Mouse (Mus musculus): ENCODE data around the gene Atoh8. TPM values are rescaled to one million over a fixed set of nuclear protein-coding genes. Genes with fewer than 3 reads are reported as not detected.

Atoh8 gene
- total and polyA plus RNA-seq, 3 experiments, result 0.23 to 5.0 (median 1.6) TPM

DNA sequence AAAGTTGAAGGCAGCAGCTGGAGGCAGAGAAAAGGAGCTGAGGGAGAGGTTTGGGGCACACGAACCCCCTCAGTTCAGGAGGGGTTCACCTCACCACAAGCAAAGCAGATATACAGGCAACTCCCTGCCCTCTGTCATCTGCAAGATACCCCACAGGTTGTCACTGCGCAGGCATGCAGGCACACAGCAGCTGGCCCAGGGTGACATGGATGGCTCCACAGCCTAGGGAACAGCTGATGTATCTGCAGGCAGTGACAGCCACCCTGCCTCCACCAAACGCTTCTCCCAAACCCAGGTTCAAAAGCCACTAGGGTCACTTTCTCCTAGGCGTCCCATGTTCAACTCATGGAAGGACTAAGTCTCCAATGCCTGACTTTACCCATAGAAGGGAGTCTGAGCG, 2.5 kb downstream of the Atoh8 start:
- dilution Hi-C loops (cut with MboI; ENCODE audit: extremely low pct_ligation_motif_present, extremely low pct_unique_long_range_greater_than_20kb, low sequenced_read_pairs), result no loop called here
- peaks cover 82% of the 10 kb centered on the region for H3K27me3 ChIP-seq (replicated peaks)
- H3K79me2 ChIP-seq (replicated peaks; ENCODE audit: control insufficient read depth, extremely low read depth, insufficient read depth, poor library complexity, severe bottlenecking), result no peaks in the 10 kb centered on the region
- DNase-seq (ENCODE audit: extremely low read depth), result no peak
- in situ Hi-C loops (cut with MboI; ENCODE audit: low pct_ligation_motif_present, low pct_unique_long_range_greater_than_20kb, low sequenced_read_pairs), result no loop called here
- H3K9me3 ChIP-seq (replicated peaks; ENCODE audit: low read length), result peaks cover 3% of the 10 kb centered on the region
- H3K4me3 ChIP-seq (replicated peaks in 1 of 3; ENCODE audit: low read depth in 2 of 3, low read length in 2 of 3, poor library complexity in 1 of 3), result peak overlapping the region in 1 of 3 experiments; percentile 36
- H3K27ac ChIP-seq (ENCODE audit: insufficient read depth, low read depth), result no peak overlapping the region
- H3K4me1 ChIP-seq (ENCODE audit: control insufficient read depth in 1 of 2, insufficient read depth in 2 of 2), result peaks cover 30 to 77% of the 10 kb centered on the region in 2 experiments
- no peak for TF ChIP-seq KAT2A (IDR thresholded peaks at IDR 0.05; ENCODE audit: insufficient replicate concordance, low read length)
- TF ChIP-seq RAD21 (IDR thresholded peaks at IDR 0.05; ENCODE audit: low read depth, low read length), result no peak
- no peak for TF ChIP-seq MAZ (IDR thresholded peaks at IDR 0.05; ENCODE audit: low read depth, low read length)
- TF ChIP-seq MXI1 (IDR thresholded peaks at IDR 0.05; ENCODE audit: low read depth, low read length), result no peak
- TF ChIP-seq PAX5 (IDR thresholded peaks at IDR 0.05; ENCODE audit: low read length), result no peak
- no peak for TF ChIP-seq ZC3H11A (IDR thresholded peaks at IDR 0.05; ENCODE audit: low read depth, low read length)
- no peak for TF ChIP-seq CHD1 (IDR thresholded peaks at IDR 0.05; ENCODE audit: low read depth, low read length)
- no peak for TF ChIP-seq EP300 (IDR thresholded peaks at IDR 0.05; ENCODE audit: low read length)
- no peak for TF ChIP-seq BHLHE40 (IDR thresholded peaks at IDR 0.05; ENCODE audit: low read depth, low read length)
- TF ChIP-seq UBTF (IDR thresholded peaks at IDR 0.05; ENCODE audit: low read depth, low read length), result no peak
- TF ChIP-seq MAFK (IDR thresholded peaks at IDR 0.05; ENCODE audit: insufficient replicate concordance, low read length), result no peak
- H3K4me2 ChIP-seq (ENCODE audit: insufficient read depth, low read depth, poor library complexity, severe bottlenecking), result peak overlapping the region; percentile 94
- no peak overlapping the region for H3K9ac ChIP-seq (ENCODE audit: insufficient read depth, low read depth)
- H3K36me3 ChIP-seq (replicated peaks in 1 of 2; ENCODE audit: control insufficient read depth in 1 of 2, insufficient read depth in 1 of 2, low read length in 1 of 2), result no peaks in the 10 kb centered on the region

DNA sequence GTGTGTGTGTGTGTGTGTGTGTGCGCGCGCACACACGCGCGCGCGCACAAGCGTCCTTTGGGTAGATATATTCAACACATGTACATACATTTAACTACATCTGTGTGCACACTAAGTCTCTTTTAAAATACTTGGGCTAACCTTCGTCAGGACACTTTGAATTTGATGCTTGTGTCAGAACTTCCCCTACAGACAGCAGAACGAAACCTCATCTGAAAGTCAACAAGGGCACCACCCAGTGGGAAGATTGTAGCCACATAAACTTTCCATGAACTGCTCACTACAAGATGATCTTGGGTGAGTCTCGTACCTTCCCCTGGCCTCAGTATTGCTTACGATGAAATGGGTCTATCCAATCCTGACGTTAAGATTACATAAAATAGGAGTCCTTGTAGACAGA, 3.0 kb downstream of the Atoh8 start:
- no peaks in the 10 kb centered on the region for H3K79me2 ChIP-seq (replicated peaks; ENCODE audit: control insufficient read depth, extremely low read depth, insufficient read depth, poor library complexity, severe bottlenecking)
- in situ Hi-C loops (cut with MboI; ENCODE audit: low pct_ligation_motif_present, low pct_unique_long_range_greater_than_20kb, low sequenced_read_pairs), result no loop called here
- no peaks in the 10 kb centered on the region for H3K36me3 ChIP-seq (replicated peaks in 1 of 2; ENCODE audit: control insufficient read depth in 1 of 2, insufficient read depth in 1 of 2, low read length in 1 of 2)
- peak overlapping the region; percentile 94; the same call in 1 of the 2 replicates for H3K4me2 ChIP-seq (ENCODE audit: insufficient read depth, low read depth, poor library complexity, severe bottlenecking)
- H3K27me3 ChIP-seq (replicated peaks), result peaks cover 77% of the 10 kb centered on the region
- no peak overlapping the region for H3K27ac ChIP-seq (ENCODE audit: insufficient read depth, low read depth)
- H3K9me3 ChIP-seq (replicated peaks; ENCODE audit: low read length), result peaks cover 3% of the 10 kb centered on the region
- H3K4me1 ChIP-seq (ENCODE audit: control insufficient read depth in 1 of 2, insufficient read depth in 2 of 2), result peaks cover 35 to 81% of the 10 kb centered on the region in 2 experiments
- no peak overlapping the region for H3K9ac ChIP-seq (ENCODE audit: insufficient read depth, low read depth)
- peak; percentile 61 for DNase-seq (ENCODE audit: extremely low read depth)
- H3K4me3 ChIP-seq (replicated peaks in 1 of 3; ENCODE audit: low read depth in 2 of 3, low read length in 2 of 3, poor library complexity in 1 of 3), result peak overlapping the region in 2 of 3 experiments; percentile 32 to 36
- TF ChIP-seq BHLHE40 (IDR thresholded peaks at IDR 0.05; ENCODE audit: low read depth, low read length) (peak; percentile 32; the same call in 1 of the 2 replicates), JUND (conservative IDR thresholded peaks at IDR 0.05; ENCODE audit: low read depth, low read length) (peak; percentile 24; the same call in 1 of the 2 replicates), PAX5 (IDR thresholded peaks at IDR 0.05; ENCODE audit: low read length) (no peak), EP300 (IDR thresholded peaks at IDR 0.05; ENCODE audit: low read length) (peak; percentile 51), ZMIZ1 (IDR thresholded peaks at IDR 0.05; ENCODE audit: low read depth, low read length) (no peak), SMC3 (IDR thresholded peaks at IDR 0.05; ENCODE audit: low read depth, low read length) (peak; percentile 60), USF1 (IDR thresholded peaks at IDR 0.05; ENCODE audit: low read depth, low read length) (no peak), MAFK (IDR thresholded peaks at IDR 0.05; ENCODE audit: insufficient replicate concordance, low read length) (no peak), MYC (IDR thresholded peaks at IDR 0.05; ENCODE audit: low read depth, low read length) (peak; percentile 34; the same call in 1 of the 2 replicates), UBTF (IDR thresholded peaks at IDR 0.05; ENCODE audit: low read depth, low read length) (no peak), CTCF (conservative IDR thresholded peaks at IDR 0.05 in 1 of 2, IDR thresholded peaks at IDR 0.05 in 1 of 2; ENCODE audit: low read depth in 2 of 2, low read length in 2 of 2) (peak in 1 of 2 experiments; percentile 69; a peak in 2 of 4 replicates), MXI1 (IDR thresholded peaks at IDR 0.05; ENCODE audit: low read depth, low read length) (no peak), MAZ (IDR thresholded peaks at IDR 0.05; ENCODE audit: low read depth, low read length) (peak; percentile 61; the same call in 1 of the 2 replicates), KAT2A (IDR thresholded peaks at IDR 0.05; ENCODE audit: insufficient replicate concordance, low read length) (no peak), TCF12 (IDR thresholded peaks at IDR 0.05; ENCODE audit: low read depth, low read length) (0 out of 2 replicates have a peak, but pooled peaks have one; percentile 27), POLR2A (IDR thresholded peaks at IDR 0.05; ENCODE audit: low read depth, low read length) (no peak), RAD21 (IDR thresholded peaks at IDR 0.05; ENCODE audit: low read depth, low read length) (peak; percentile 45), IRF4 (IDR thresholded peaks at IDR 0.05; ENCODE audit: low read depth, low read length) (peak; percentile 81), RCOR1 (conservative IDR thresholded peaks at IDR 0.05; ENCODE audit: low read depth, low read length) (0 out of 2 replicates have a peak, but pooled peaks have one; percentile 36), NRF1 (IDR thresholded peaks at IDR 0.05; ENCODE audit: low read depth, low read length) (peak; percentile 58), SIN3A (IDR thresholded peaks at IDR 0.05; ENCODE audit: low read length) (no peak), ETS1 (conservative IDR thresholded peaks at IDR 0.05; ENCODE audit: low read depth, low read length) (peak; percentile 53; the same call in 1 of the 2 replicates), MEF2A (IDR thresholded peaks at IDR 0.05; ENCODE audit: borderline replicate concordance, low read depth, low read length) (0 out of 2 replicates have a peak, but pooled peaks have one; percentile 53), ELF1 (IDR thresholded peaks at IDR 0.05; ENCODE audit: low read depth, low read length) (0 out of 2 replicates have a peak, but pooled peaks have one; percentile 16)
- dilution Hi-C loops (cut with MboI; ENCODE audit: extremely low pct_ligation_motif_present, extremely low pct_unique_long_range_greater_than_20kb, low sequenced_read_pairs), result no loop called here

All from CH12.LX (cell line).